Mouse (Mus musculus) olfactory bulb, adult 2 months (tissue): ENCODE results near the gene Ecd. TPM values are rescaled to one million over a fixed set of nuclear protein-coding genes. Genes with fewer than 3 reads are reported as not detected.

ENCODE experiments used
- H3K27ac ChIP-seq: fragments of 200-500 bp; 2 replicates; pipeline ENCODE4 v1.5.1; 2012; ENCODE audit warnings: low read depth, low read length; ENCODE audit not compliant: insufficient read depth
- H3K4me1 ChIP-seq: fragments of 200-500 bp; 2 replicates; pipeline ENCODE4 v1.6.1; 2012; ENCODE audit warnings: low read length; ENCODE audit not compliant: control insufficient read depth, insufficient read depth
- H3K4me3 ChIP-seq: fragments of 200-500 bp; 2 replicates; pipeline ENCODE4 v1.5.1; 2012; ENCODE audit warnings: mild to moderate bottlenecking, low read depth, low read length, moderate library complexity; ENCODE audit not compliant: insufficient read depth
- CTCF ChIP-seq: fragments of 200-500 bp; IDR thresholded peaks from 2 replicates; pipeline ENCODE4 v1.5.1; 2012; ENCODE audit warnings: low read depth, mild to moderate bottlenecking, low read length, moderate library complexity; ENCODE audit not compliant: insufficient read depth
- POLR2A ChIP-seq: fragments of 200-500 bp; IDR thresholded peaks from 2 replicates; pipeline ENCODE4 v1.6.1; 2012; ENCODE audit warnings: mild to moderate bottlenecking, low read depth, low read length, moderate library complexity; ENCODE audit not compliant: insufficient read depth
- WGBS: fragments of 180-500 bp; shearing (Covaris S2); methylation state at CpG from one replicate; pipeline ENCODE4 v1.1.7; 2018; 5-methylcytosine and 5-hydroxymethylcytosine counted together
- polyA plus RNA-seq: library from polyadenylated mRNA; stranded (reverse); fragments of >200 nt; gene quantifications from 2 replicates; pipeline ENCODE4 v1.2.4, GENCODE M21; 2012; ENCODE audit warnings: low replicate concordance; ENCODE audit not compliant: missing spikeins, insufficient read depth, insufficient read length

Gene Ecd
- not detected in 2 replicates for polyA plus RNA-seq

DNA sequence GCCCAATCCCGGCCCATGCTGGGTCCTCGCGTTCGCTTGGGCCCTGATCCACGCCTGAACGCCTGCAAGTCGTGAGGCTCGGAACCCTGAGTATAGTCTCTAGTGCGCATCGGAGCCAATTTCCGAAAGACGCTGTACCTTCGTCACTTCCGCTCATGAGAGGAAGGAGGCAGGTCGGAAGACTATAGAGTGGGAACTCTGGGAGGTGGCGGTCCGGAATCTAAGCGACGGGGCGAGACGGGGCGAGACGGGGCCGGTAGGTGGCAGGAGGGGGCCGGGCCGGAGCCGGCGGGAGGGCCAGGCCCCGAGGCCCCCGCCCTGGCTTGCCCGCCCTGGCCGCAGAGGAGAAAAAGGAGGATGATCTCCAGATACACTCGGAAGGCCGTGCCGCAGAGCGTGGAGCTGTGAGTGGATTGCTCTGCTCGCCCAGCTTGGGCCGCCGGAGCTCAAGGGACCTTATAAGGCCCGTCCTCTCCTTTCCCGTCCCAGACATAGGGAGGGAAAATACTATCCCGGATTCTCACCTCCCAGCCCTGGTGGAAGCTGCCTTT lies at the start of gene Ecd, which contains the start of gene Fam149b:
Gene Ecd (minus strand): TSS at position 131 of the 551 bp plus-strand sequence.
Gene Fam149b (plus strand): TSS at position 172 of the 551 bp plus-strand sequence.
- under 1% methylated on average over 42 of the region's 42 CpGs for WGBS
- H3K4me1 ChIP-seq, result peaks cover 2% of the 10 kb centered on the region; the same call in 1 of the 2 replicates

DNA sequence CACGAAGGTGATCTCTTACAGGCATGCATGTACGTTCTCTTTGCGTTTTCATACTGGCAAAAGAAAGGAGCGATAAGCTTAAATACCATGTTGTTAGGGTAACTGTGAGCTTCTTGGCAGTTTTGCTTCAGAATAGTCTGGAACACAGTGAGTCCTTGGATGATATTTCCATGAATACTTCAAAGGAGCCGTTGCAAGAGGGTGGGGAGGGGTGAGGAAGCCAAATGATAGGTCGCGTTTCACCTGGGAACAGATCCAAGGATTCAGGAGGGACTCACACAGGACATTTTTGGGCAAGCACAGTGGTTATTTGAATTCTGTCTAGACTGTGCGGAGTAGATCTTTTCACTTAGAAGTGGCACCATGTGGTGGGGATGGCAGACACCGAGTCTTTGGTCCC lies 49.3 kb upstream of the Ecd start:
- H3K4me1 ChIP-seq, result no peaks in the 10 kb centered on the region
- H3K4me3 ChIP-seq, result no peak overlapping the region
- no peak overlapping the region for H3K27ac ChIP-seq
- TF ChIP-seq CTCF (no peak), POLR2A (no peak)
- WGBS, result 60% methylated on average over 9 of the region's 9 CpGs

More for the DNA sequence above, at the start of gene Ecd, which contains the start of gene Fam149b:
- TF ChIP-seq CTCF, result peak; percentile 28; the same call in 1 of the 2 replicates
- TF ChIP-seq POLR2A, result peak; percentile 63; the same call in 1 of the 2 replicates
- Histone ChIP-seq H3K4me3 (peak within 1 kb of the TSS; percentile 97), H3K27ac (peak within 1 kb of the TSS; percentile 86)

DNA sequence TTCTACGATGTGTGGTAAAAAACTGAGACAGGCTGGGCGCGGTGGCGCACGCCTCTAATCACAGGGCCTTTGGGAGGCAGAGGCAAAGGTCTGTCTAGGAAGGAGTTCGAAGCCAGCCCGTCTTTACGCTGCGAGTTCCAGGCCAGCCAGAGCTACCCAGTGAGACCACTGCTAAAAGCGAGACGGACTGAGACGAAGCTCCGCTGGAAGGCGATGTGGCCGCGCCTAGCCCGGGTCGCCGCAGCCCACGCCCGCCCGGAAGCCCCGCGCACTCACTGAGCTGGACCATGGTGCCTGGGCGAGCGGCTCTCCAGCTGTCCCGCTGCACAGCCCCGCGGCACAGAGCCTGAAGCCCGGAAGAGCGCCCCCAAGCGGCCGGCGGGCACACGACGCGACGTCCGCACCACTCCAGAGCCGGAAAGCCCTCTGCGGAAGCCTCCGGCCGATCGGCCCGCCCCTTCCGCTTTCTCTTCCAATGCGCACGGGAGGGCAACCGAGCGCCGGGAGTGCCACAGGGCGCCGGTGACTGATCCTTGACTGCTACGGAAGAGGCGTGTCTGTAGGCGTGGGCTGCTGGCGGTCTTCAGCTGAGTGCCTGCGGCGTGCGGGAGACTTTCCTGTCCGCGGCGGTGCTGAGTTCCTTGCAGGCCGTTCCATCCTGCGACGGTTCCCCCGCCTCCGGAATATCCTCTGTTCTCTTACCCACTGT lies 45.4 kb upstream of the Ecd start, which contains the start of gene Mrps16:
Gene Mrps16 (minus strand): TSS at position 430 of the 709 bp plus-strand sequence.
- peaks cover 2% of the 10 kb centered on the region; the same call in 1 of the 2 replicates for H3K4me1 ChIP-seq
- H3K4me3 ChIP-seq, result peak within 1 kb of the TSS; percentile 93
- WGBS, result under 1% methylated on average over 68 of the region's 68 CpGs
- peak; percentile 72 for TF ChIP-seq POLR2A
- peak; percentile 93 for TF ChIP-seq CTCF
- peak within 1 kb of the TSS; percentile 92 for H3K27ac ChIP-seq

DNA sequence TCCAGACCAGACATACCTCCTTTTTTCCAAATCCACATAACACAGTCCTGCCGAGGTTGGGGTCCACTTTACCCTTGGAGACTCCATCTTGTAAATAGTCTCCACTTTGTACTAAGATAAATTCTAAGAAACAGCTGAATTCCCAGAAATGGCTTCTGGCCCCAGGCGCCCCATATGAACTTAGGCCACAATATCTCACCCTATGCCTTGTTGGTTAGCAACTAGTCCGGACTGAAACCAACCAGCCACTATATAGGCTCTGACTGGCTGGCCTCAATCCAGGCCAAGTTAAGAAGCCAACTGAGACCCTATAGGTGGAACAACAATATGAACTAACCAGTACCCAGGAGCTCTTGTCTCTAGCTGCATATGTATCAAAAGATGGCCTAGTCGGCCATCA lies 44.4 kb upstream of the Ecd start:
- Histone ChIP-seq H3K4me3 (no peak overlapping the region), H3K4me1 (peaks cover 2% of the 10 kb centered on the region; the same call in 1 of the 2 replicates), H3K27ac (no peak overlapping the region)
- TF ChIP-seq CTCF (no peak), POLR2A (no peak)
- 80% methylated on average over 4 of the region's 4 CpGs for WGBS

DNA sequence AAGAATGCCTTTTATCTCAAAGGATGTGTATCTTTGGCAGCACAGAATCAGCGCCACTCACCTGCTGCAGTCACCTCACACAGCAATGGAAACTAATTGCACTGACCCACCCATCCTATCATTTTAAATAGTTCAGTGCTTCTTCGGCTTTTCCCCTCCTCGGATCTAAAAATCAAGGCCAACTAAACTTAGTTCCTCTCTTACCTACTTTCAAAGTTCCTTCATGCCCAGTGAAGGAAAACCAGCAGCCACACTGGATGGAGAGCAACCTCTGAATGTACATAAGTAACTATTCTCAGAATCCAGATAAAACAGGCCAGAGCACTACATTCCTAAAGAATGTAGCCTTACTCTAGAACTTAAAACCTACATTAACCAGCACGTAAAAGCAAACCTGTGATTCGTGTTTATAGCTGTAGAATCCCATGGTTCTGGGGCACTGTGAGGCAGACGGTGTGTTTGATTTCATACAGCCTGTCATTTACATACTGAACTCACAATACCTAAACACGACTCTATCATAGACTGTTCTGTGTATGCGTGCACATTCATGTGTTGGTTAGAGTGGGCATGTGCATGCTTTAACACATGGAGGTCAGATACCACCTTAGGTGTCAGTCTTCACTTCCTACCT lies 41.6 kb upstream of the Ecd start:
- Histone ChIP-seq H3K4me3 (no peak overlapping the region), H3K27ac (no peak overlapping the region), H3K4me1 (peaks cover 5% of the 10 kb centered on the region)
- 86% methylated on average over 8 of the region's 8 CpGs for WGBS
- TF ChIP-seq POLR2A, result no peak
- TF ChIP-seq CTCF, result no peak

DNA sequence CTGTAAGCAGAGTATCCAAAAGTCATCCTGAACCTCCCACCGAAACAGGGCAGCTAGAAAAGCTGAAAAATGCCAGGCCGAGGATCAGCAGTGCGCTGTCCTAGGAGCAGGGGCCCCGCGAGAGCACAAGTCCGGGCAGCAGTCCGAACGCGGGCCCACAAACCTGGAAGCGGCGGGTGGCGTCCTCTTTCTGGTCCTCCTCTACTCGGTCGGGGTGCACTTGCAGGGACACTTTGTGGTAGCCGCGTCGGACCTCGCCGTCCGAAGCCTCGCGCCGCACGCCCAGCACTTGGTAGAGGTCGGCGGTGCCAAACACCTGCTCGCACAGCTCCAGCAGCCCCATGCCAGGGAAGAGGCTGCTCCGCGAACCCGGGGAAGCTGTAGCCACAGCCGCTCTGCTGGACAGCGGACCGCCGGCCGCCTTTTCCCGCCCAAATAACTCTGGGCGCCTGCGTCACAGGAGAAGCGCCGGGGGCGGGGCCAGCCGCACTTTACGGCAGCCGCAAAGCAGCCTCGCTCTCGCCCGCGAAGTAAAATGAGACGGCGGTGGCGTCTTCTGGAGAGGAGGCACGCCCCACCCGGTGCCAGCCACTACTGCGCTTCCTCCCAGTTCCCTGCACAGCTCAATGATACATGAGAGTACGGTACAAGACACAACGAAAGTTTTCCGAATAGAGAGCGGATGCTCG lies 40.7 kb upstream of the Ecd start, which contains the start of gene Dnajc9:
Gene Dnajc9 (minus strand): TSS at position 470 of the 689 bp plus-strand sequence.
- peak within 1 kb of the TSS; percentile 22; the same call in 1 of the 2 replicates for H3K27ac ChIP-seq
- TF ChIP-seq POLR2A (peak; percentile 85; the same call in 1 of the 2 replicates), CTCF (no peak)
- H3K4me1 ChIP-seq, result peaks cover 5% of the 10 kb centered on the region
- WGBS, result under 1% methylated on average over 59 of the region's 59 CpGs
- H3K4me3 ChIP-seq, result peak within 1 kb of the TSS; percentile 73

DNA sequence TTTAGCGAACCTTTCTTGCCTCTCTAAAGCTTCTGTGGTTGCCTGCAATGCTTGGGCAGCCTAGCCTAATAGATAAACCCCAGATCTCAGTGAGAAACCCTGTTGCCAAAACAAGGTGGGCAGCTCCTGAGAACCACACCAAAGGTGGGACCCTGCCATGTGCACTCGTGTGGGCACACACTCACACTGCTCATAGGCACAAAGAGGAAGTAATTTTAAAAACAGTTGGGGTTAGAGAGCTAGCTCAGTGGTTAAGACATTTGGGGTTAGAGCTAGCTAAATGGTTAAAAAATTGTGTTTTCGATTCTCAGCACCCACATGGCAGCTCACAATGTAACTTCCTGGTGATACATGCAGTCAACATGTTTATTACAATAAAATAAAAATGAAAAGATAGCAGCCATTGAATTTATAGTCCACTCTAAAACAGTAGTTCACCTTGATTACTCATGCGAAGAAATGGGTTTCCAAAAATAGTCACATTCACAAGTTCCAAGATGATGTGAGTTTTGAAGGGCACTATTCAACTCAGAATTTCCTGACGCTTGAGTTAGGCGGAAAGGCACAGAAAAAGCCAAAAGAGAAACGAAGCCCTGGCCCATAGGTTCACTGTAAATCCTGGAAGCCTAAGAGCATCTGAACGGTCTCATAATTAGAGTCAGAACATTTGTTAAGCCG lies 32.0 kb upstream of the Ecd start:
- TF ChIP-seq CTCF, result no peak
- no peak for TF ChIP-seq POLR2A
- WGBS, result 84% methylated on average over 9 of the region's 9 CpGs
- H3K4me1 ChIP-seq, result peaks cover 4% of the 10 kb centered on the region; the same call in 1 of the 2 replicates
- no peak overlapping the region for H3K27ac ChIP-seq
- no peak overlapping the region for H3K4me3 ChIP-seq
